20 mouse cellular contexts compared by ENCODE assay signal in genomic region chr2:6333570-6333969, GRCm38 (mm10). TPM values are rescaled to one million over a fixed set of nuclear protein-coding genes. Genes with fewer than 3 reads are reported as not detected.
A peak's percentile ranks its signal among the peaks of the same experiment; 100 is the strongest.
DNase-seq lines count a peak whose midpoint lies in the region; ATAC-seq and TF ChIP-seq lines count a peak whose summit lies in the region.
"Had no signal": no experiment of that assay in that cellular context is flagged by ENCODE, and none has a peak within 500 bp of the region (broad histone marks: within the 10 kb centered on the region; RNA-seq: fewer than 3 reads in every experiment).

No protein-coding gene starts in this region.

- H3K4me3 ChIP-seq in liver, embryonic 12.5 days = no peak overlapping the region
- no peak overlapping the region for H3K4me3 ChIP-seq in liver, postnatal 0 days (ENCODE audit: low read depth, low read length)
- H3K4me3 ChIP-seq: embryonic facial prominence, embryonic 15.5 days; forebrain, embryonic 15.5 days; heart, embryonic 15.5 days; hindbrain, embryonic 10.5 days had no signal

- 67% methylated on average over 1 of the region's 1 CpGs for WGBS in liver, embryonic 12.5 days (ENCODE audit: insufficient replicate concordance)
- WGBS in liver, postnatal 0 days (ENCODE audit: insufficient replicate concordance) = 100% methylated on average over 1 of the region's 1 CpGs

- peak; percentile 28 for DNase-seq in adrenal gland, adult 2 months
- no peak for DNase-seq in adrenal gland, postnatal 25 days
- DNase-seq in liver = no peak
- peak; percentile 51 for DNase-seq in NIH3T3 (ENCODE audit: low read depth)
- no peak for DNase-seq in liver, postnatal 0 days
- no peak for DNase-seq in left cerebral cortex, postnatal 36 days (ENCODE audit: low spot score in 2 of 2)
- DNase-seq in thymus, postnatal 10 days (ENCODE audit: low spot score in 2 of 2) = no peak
- DNase-seq: adrenal gland, postnatal 14 days; cerebellum, adult 18-20 months; cerebellum, adult 9-11 months; gastrocnemius, postnatal 10 days; heart, adult 18-20 months had no signal

- no peak for ATAC-seq in liver, embryonic 12.5 days
- ATAC-seq in liver, postnatal 0 days = peak; percentile 20; the same call in 1 of the 2 replicates
- ATAC-seq: forebrain, embryonic 15.5 days had no signal

- no peak for TF ChIP-seq EP300 in liver, postnatal 0 days (IDR thresholded peaks at IDR 0.05; ENCODE audit: low read depth)

- peaks cover 89% of the 10 kb centered on the region for H3K4me1 ChIP-seq in liver, embryonic 12.5 days
- H3K4me1 ChIP-seq in liver, postnatal 0 days (ENCODE audit: insufficient read depth) = peaks cover 69% of the 10 kb centered on the region
- H3K4me1 ChIP-seq: forebrain, embryonic 15.5 days had no signal

- intact Hi-C loops in left cerebral cortex, postnatal 36 days (cut with DNase I) = no loop called here

- no peak overlapping the region for H3K9ac ChIP-seq in liver, embryonic 12.5 days
- no peak overlapping the region for H3K9ac ChIP-seq in liver, postnatal 0 days (replicated peaks)
- H3K9ac ChIP-seq: embryonic facial prominence, embryonic 15.5 days; forebrain, embryonic 15.5 days; heart, embryonic 15.5 days; hindbrain, embryonic 14.5 days had no signal

- H3K9me3 ChIP-seq in liver, embryonic 12.5 days (replicated peaks) = no peaks in the 10 kb centered on the region
- no peaks in the 10 kb centered on the region for H3K9me3 ChIP-seq in liver, postnatal 0 days (ENCODE audit: low read length)
- H3K9me3 ChIP-seq: embryonic facial prominence, embryonic 15.5 days; forebrain, embryonic 15.5 days; heart, embryonic 15.5 days; hindbrain, embryonic 10.5 days had no signal

- no peaks in the 10 kb centered on the region for H3K27me3 ChIP-seq in liver, embryonic 12.5 days (replicated peaks)
- H3K27me3 ChIP-seq in liver, postnatal 0 days (ENCODE audit: insufficient read depth, low read length) = no peaks in the 10 kb centered on the region
- H3K27me3 ChIP-seq: CH12.LX; embryonic facial prominence, embryonic 15.5 days; forebrain, embryonic 15.5 days; heart, embryonic 15.5 days had no signal

- peaks cover 8% of the 10 kb centered on the region for H3K36me3 ChIP-seq in liver, embryonic 12.5 days
- no peaks in the 10 kb centered on the region for H3K36me3 ChIP-seq in liver, postnatal 0 days (replicated peaks; ENCODE audit: insufficient read depth, low read length)
- H3K36me3 ChIP-seq: embryonic facial prominence, embryonic 15.5 days; forebrain, embryonic 15.5 days; heart, embryonic 15.5 days had no signal

- TF ChIP-seq CTCF in liver, postnatal 0 days (IDR thresholded peaks at IDR 0.05; ENCODE audit: low read depth) = no peak

- peak overlapping the region; percentile 18; the same call in 1 of the 2 replicates for H3K27ac ChIP-seq in liver, embryonic 12.5 days
- peak overlapping the region; percentile 83 for H3K27ac ChIP-seq in liver, postnatal 0 days (ENCODE audit: low read depth)
- H3K27ac ChIP-seq: embryonic facial prominence, embryonic 15.5 days; forebrain, embryonic 15.5 days; heart, embryonic 15.5 days; hindbrain, embryonic 10.5 days; hindbrain, embryonic 14.5 days had no signal

- no peak overlapping the region for H3K4me2 ChIP-seq in liver, embryonic 12.5 days
- H3K4me2 ChIP-seq in liver, postnatal 0 days (ENCODE audit: low read depth, low read length) = no peak overlapping the region
- H3K4me2 ChIP-seq: embryonic facial prominence, embryonic 15.5 days; forebrain, embryonic 15.5 days; heart, embryonic 11.5 days; heart, embryonic 15.5 days; hindbrain, embryonic 14.5 days had no signal

RNA-seq across cellular contexts. Expression of gene Usp6nl, which starts 11.1 kb away (rescaled TPM):
- total RNA-seq in adrenal gland, adult 2 months (2021) = 10 to 100 TPM; 35.9 to 42.0 TPM
- polyA plus RNA-seq in adrenal gland, adult 2 months (2012; rRNA removed) = 3.3 and 5.9 TPM in 2 replicates
- 23.9 and 29.4 TPM in 2 replicates for total RNA-seq in adrenal gland, postnatal 25 days (2021)
- polyA plus RNA-seq in liver, embryonic 12.5 days (2016; fragmentation: Nextera tagmentation; extraction: Ambion mirVana) = 7.7 and 7.9 TPM in 2 replicates
- 4.6 and 5.1 TPM in 2 replicates for polyA plus RNA-seq in liver, postnatal 0 days (2015; fragmentation: Nextera tagmentation; extraction: Ambion mirVana)
- 10 to 100 TPM; 20.0 to 20.4 TPM for total RNA-seq in left cerebral cortex, postnatal 36 days (2021)

Comparison
In these comparisons a context has a peak if more than half of its experiments do, and no peak if none do; other contexts are left out.
1. DNase-seq: peak in adrenal gland, adult 2 months (single experiment) and NIH3T3 (single experiment); none in adrenal gland, postnatal 25 days (single experiment), liver (single experiment), liver, postnatal 0 days (single experiment), left cerebral cortex, postnatal 36 days (0 of 2) and thymus, postnatal 10 days (0 of 2).